9 mouse cellular contexts compared by ENCODE assay signal in genomic region chr3:146326743-146327536, GRCm38 (mm10).
DNase-seq lines count a peak whose midpoint lies in the region; ATAC-seq and TF ChIP-seq lines count a peak whose summit lies in the region.
"Had no signal": no experiment of that assay in that cellular context is flagged by ENCODE, and none has a peak within 500 bp of the region (broad histone marks: within the 10 kb centered on the region; RNA-seq: fewer than 3 reads in every experiment).

No protein-coding gene starts in this region.

- peak overlapping the region; percentile 52; the same call in 1 of the 2 replicates for H3K4me2 ChIP-seq in kidney, postnatal 0 days (ENCODE audit: low read length)
- peak overlapping the region; percentile 44 for H3K4me2 ChIP-seq in intestine, embryonic 14.5 days (ENCODE audit: low read length)
- H3K4me2 ChIP-seq in midbrain, embryonic 16.5 days (ENCODE audit: low read length), result peak overlapping the region; percentile 54

- no peak overlapping the region for H3K9ac ChIP-seq in kidney, postnatal 0 days (ENCODE audit: low read depth, low read length)
- no peak overlapping the region for H3K9ac ChIP-seq in intestine, embryonic 14.5 days (ENCODE audit: low read length)
- no peak overlapping the region for H3K9ac ChIP-seq in midbrain, embryonic 16.5 days (ENCODE audit: low read depth, low read length)

- TF ChIP-seq CTCF in kidney, postnatal 0 days (IDR thresholded peaks at IDR 0.05; ENCODE audit: low read depth), result no peak

- no peaks in the 10 kb centered on the region for H3K27me3 ChIP-seq in kidney, postnatal 0 days (ENCODE audit: insufficient read depth, low read length)
- peaks cover 55% of the 10 kb centered on the region for H3K27me3 ChIP-seq in forebrain, embryonic 10.5 days (ENCODE audit: poor library complexity, severe bottlenecking)
- no peaks in the 10 kb centered on the region for H3K27me3 ChIP-seq in intestine, embryonic 14.5 days (replicated peaks; ENCODE audit: control insufficient read depth, insufficient read depth, low read length)
- H3K27me3 ChIP-seq in midbrain, embryonic 16.5 days (ENCODE audit: control insufficient read depth, insufficient read depth, low read depth, low read length), result no peaks in the 10 kb centered on the region

- no peaks in the 10 kb centered on the region for H3K4me1 ChIP-seq in kidney, postnatal 0 days (replicated peaks; ENCODE audit: insufficient read depth, low read length)
- peaks cover 20% of the 10 kb centered on the region for H3K4me1 ChIP-seq in forebrain, embryonic 10.5 days
- 0 out of 2 replicates have a peak, but pooled peaks cover 3% of the 10 kb centered on the region for H3K4me1 ChIP-seq in intestine, embryonic 14.5 days (replicated peaks; ENCODE audit: control insufficient read depth, insufficient read depth, low read length)
- peaks cover 13% of the 10 kb centered on the region for H3K4me1 ChIP-seq in midbrain, embryonic 16.5 days (ENCODE audit: control insufficient read depth, insufficient read depth, low read length)

- 46% methylated on average over 15 of the region's 17 CpGs for WGBS in kidney, postnatal 0 days
- WGBS in forebrain, embryonic 10.5 days, result 47% methylated on average over 15 of the region's 17 CpGs
- 50% methylated on average over 14 of the region's 17 CpGs for WGBS in intestine, embryonic 14.5 days
- WGBS in midbrain, embryonic 16.5 days, result 34% methylated on average over 15 of the region's 17 CpGs

- no peak for DNase-seq in kidney, postnatal 0 days (ENCODE audit: low spot score)
- DNase-seq in kidney, postnatal 36 days, result no peak
- DNase-seq in forebrain, embryonic 10.5 days (ENCODE audit: extremely low spot score, low spot score), result no peak
- DNase-seq in intestine, embryonic 14.5 days (ENCODE audit: low spot score), result no peak
- no peak for DNase-seq in thymus, postnatal 36 days
- DNase-seq in adipocyte (ENCODE audit: low spot score), result no peak

- ATAC-seq in kidney, postnatal 0 days (replicated peaks; ENCODE audit: low FRiP score, low read depth), result no peak
- ATAC-seq in intestine, embryonic 14.5 days (replicated peaks; ENCODE audit: low FRiP score, low TSS enrichment, low read depth), result peak; percentile 29; the same call in 1 of the 2 replicates
- peak; percentile 19; the same call in 1 of the 2 replicates for ATAC-seq in midbrain, embryonic 16.5 days
- no peak for ATAC-seq in CD4-positive, CD25-positive, alpha-beta regulatory T cell, adult 4 months

- H3K4me3 ChIP-seq in kidney, postnatal 0 days (replicated peaks; ENCODE audit: low read depth, low read length), result no peak overlapping the region
- peak overlapping the region; percentile 49 for H3K4me3 ChIP-seq in forebrain, embryonic 10.5 days
- H3K4me3 ChIP-seq in intestine, embryonic 14.5 days (ENCODE audit: low read depth, low read length), result no peak overlapping the region
- peak overlapping the region; percentile 27; the same call in 1 of the 2 replicates for H3K4me3 ChIP-seq in midbrain, embryonic 16.5 days (ENCODE audit: low read depth, low read length)

- no peak overlapping the region for H3K27ac ChIP-seq in kidney, postnatal 0 days
- H3K27ac ChIP-seq in forebrain, embryonic 10.5 days, result peak overlapping the region; percentile 84
- no peak overlapping the region for H3K27ac ChIP-seq in intestine, embryonic 14.5 days (ENCODE audit: low read depth)
- no peak overlapping the region; the same call in 1 of the 2 replicates for H3K27ac ChIP-seq in midbrain, embryonic 16.5 days (ENCODE audit: low read length)

- no peaks in the 10 kb centered on the region for H3K9me3 ChIP-seq in kidney, postnatal 0 days (replicated peaks; ENCODE audit: low read length)
- no peaks in the 10 kb centered on the region for H3K9me3 ChIP-seq in forebrain, embryonic 10.5 days
- no peaks in the 10 kb centered on the region for H3K9me3 ChIP-seq in intestine, embryonic 14.5 days (ENCODE audit: control insufficient read depth, low read length)
- H3K9me3 ChIP-seq in midbrain, embryonic 16.5 days (replicated peaks; ENCODE audit: control insufficient read depth, low read length, poor library complexity, severe bottlenecking), result no peaks in the 10 kb centered on the region
- H3K9me3 ChIP-seq: G1E had no signal

- H3K36me3 ChIP-seq in kidney, postnatal 0 days (ENCODE audit: insufficient read depth, low read length), result no peaks in the 10 kb centered on the region
- H3K36me3 ChIP-seq in forebrain, embryonic 10.5 days (replicated peaks), result no peaks in the 10 kb centered on the region
- no peaks in the 10 kb centered on the region for H3K36me3 ChIP-seq in intestine, embryonic 14.5 days (ENCODE audit: control insufficient read depth, insufficient read depth, low read length)
- H3K36me3 ChIP-seq in midbrain, embryonic 16.5 days (ENCODE audit: control insufficient read depth, insufficient read depth, low read length), result no peaks in the 10 kb centered on the region
- H3K36me3 ChIP-seq: G1E had no signal

Comparison
In these comparisons a context has a peak if more than half of its experiments do, and no peak if none do; other contexts are left out.
1. ATAC-seq: peak in intestine, embryonic 14.5 days (single experiment) and midbrain, embryonic 16.5 days (single experiment); none in kidney, postnatal 0 days (single experiment) and CD4-positive, CD25-positive, alpha-beta regulatory T cell, adult 4 months (single experiment).
2. H3K4me3 ChIP-seq: peak in forebrain, embryonic 10.5 days (single experiment) and midbrain, embryonic 16.5 days (single experiment); none in kidney, postnatal 0 days (single experiment) and intestine, embryonic 14.5 days (single experiment).
3. Peak in every context shown above with its lines, with median percentiles within 50 percentile points of each other: H3K4me2 ChIP-seq.